Mouse (Mus musculus) forebrain, embryonic 14.5 days (tissue): ENCODE data around the gene Gnrhr. TPM values are rescaled to one million over a fixed set of nuclear protein-coding genes. Genes with fewer than 3 reads are reported as not detected.

Source experiments
- ATAC-seq: fragments of 200-750 bp; cut with Nextera tagmentation; 2 replicates; pipeline ENCODE4 v1.8.0; 2017; ENCODE audit warnings: mild to moderate bottlenecking, moderate library complexity
- DNase-seq: peaks from one replicate; pipeline ENCODE4 v3.0.0-alpha.2; 2015; ENCODE audit warnings: low spot score
- H3K27ac ChIP-seq: fragments of 300-500 bp; sonication (generic); 2 replicates; pipeline ENCODE4 v1.5.1; 2014; ENCODE audit warnings: low read depth, mild to moderate bottlenecking, control low read depth, low read length, moderate library complexity
- H3K27me3 ChIP-seq: fragments of 300-500 bp; sonication (generic); replicated peaks from 2 replicates; pipeline ENCODE4 v1.6.1; 2014; ENCODE audit warnings: low read length, control low read depth, mixed read lengths; ENCODE audit not compliant: control insufficient read depth, insufficient read depth
- H3K36me3 ChIP-seq: fragments of 300-500 bp; sonication (generic); 2 replicates; pipeline ENCODE4 v1.6.1; 2014; ENCODE audit warnings: low read length, control low read depth; ENCODE audit not compliant: control insufficient read depth, insufficient read depth
- H3K4me1 ChIP-seq: fragments of 300-500 bp; sonication (generic); 2 replicates; pipeline ENCODE4 v1.6.1; 2014; ENCODE audit warnings: antibody characterized with exemption, low read length, control low read depth; ENCODE audit not compliant: control insufficient read depth, insufficient read depth
- H3K4me2 ChIP-seq: fragments of 300-500 bp; sonication (generic); 2 replicates; pipeline ENCODE4 v1.6.1; 2014; ENCODE audit warnings: mild to moderate bottlenecking, control low read depth, low read length
- H3K4me3 ChIP-seq: fragments of 300-500 bp; sonication (generic); 2 replicates; pipeline ENCODE4 v1.5.1; 2014; ENCODE audit warnings: low read depth, low read length, control low read depth
- H3K9ac ChIP-seq: fragments of 300-500 bp; sonication (generic); 2 replicates; pipeline ENCODE4 v1.6.1; 2014; ENCODE audit warnings: mild to moderate bottlenecking, low read length, control low read depth, moderate library complexity
- H3K9me3 ChIP-seq: fragments of 300-500 bp; sonication (generic); replicated peaks from 2 replicates; pipeline ENCODE4 v1.6.1; 2016; ENCODE audit warnings: low read length, control low read depth, mixed read lengths; ENCODE audit not compliant: control insufficient read depth
- WGBS: fragments of 180-500 bp; shearing (Covaris S2); extraction: QIAGEN DNeasy Blood & Tissue Kit; methylation state at CpG from one replicate; pipeline ENCODE4 v1.1.7; 2014; 5-methylcytosine and 5-hydroxymethylcytosine counted together
- polyA plus RNA-seq: library from polyadenylated mRNA; unstranded; fragments of >200 nt; fragmentation: Nextera tagmentation; extraction: Ambion mirVana; gene quantifications from 2 replicates; pipeline ENCODE4 v1.2.1, GENCODE M21; 2014

Gnrhr gene
- not detected in 2 replicates for polyA plus RNA-seq

- no peaks in the 10 kb centered on the region for H3K9me3 ChIP-seq
- H3K4me2 ChIP-seq: no peak within 1 kb of the TSS
- no peaks in the 10 kb centered on the region for H3K4me1 ChIP-seq
- H3K4me3 ChIP-seq: no peak within 1 kb of the TSS
- ATAC-seq: no peak
- 87% methylated on average over 10 of the region's 10 CpGs for WGBS
- no peak for DNase-seq
- no peaks in the 10 kb centered on the region for H3K27me3 ChIP-seq
- no peak within 1 kb of the TSS for H3K9ac ChIP-seq
- no peaks in the 10 kb centered on the region for H3K36me3 ChIP-seq
- no peak within 1 kb of the TSS for H3K27ac ChIP-seq
These were observed at the start of gene Gnrhr for GRCm38 (mm10) chr5:86197801-86198200. Gene Gnrhr, minus strand, starts transcription at chr5:86197901.

DNA sequence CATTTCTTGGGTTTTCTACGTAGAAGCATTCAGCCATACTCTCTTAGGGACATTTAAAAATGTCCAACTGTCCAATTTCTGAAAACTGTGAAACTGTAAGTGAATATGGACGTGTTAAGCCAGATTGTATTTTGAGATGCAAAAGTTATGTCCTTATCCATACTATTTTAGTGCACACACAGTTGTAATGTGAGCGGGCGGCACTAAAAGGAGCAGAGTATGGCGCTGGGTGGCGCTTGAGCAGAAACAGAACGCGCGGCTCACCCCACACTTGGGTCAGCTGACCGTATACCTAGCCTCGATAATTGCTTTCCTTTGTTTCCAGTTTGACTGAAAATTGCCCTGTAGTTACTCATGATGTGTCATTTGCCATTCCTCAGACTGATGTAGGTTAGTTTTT is 48.9 kb upstream of the Gnrhr start:
- H3K36me3 ChIP-seq: no peaks in the 10 kb centered on the region
- H3K9ac ChIP-seq: no peak overlapping the region
- no peaks in the 10 kb centered on the region for H3K27me3 ChIP-seq
- no peak overlapping the region for H3K4me3 ChIP-seq
- H3K4me1 ChIP-seq: no peaks in the 10 kb centered on the region
- no peaks in the 10 kb centered on the region for H3K9me3 ChIP-seq
- no peak overlapping the region for H3K4me2 ChIP-seq
- WGBS: 92% methylated on average over 11 of the region's 11 CpGs
- H3K27ac ChIP-seq: no peak overlapping the region
- ATAC-seq: no peak
- no peak for DNase-seq

GRCm38 (mm10) chr5:86244880-86245279 is 47.2 kb upstream of the Gnrhr start:
- ATAC-seq: no peak
- WGBS: 62% methylated on average over 1 of the region's 1 CpGs
- H3K36me3 ChIP-seq: no peaks in the 10 kb centered on the region
- H3K4me2 ChIP-seq: no peak overlapping the region
- H3K27me3 ChIP-seq: no peaks in the 10 kb centered on the region
- no peak overlapping the region for H3K4me3 ChIP-seq
- H3K4me1 ChIP-seq: no peaks in the 10 kb centered on the region
- no peak overlapping the region for H3K27ac ChIP-seq
- DNase-seq: no peak
- H3K9ac ChIP-seq: no peak overlapping the region
- no peaks in the 10 kb centered on the region for H3K9me3 ChIP-seq

- ATAC-seq: no peak
These were observed 46.6 kb upstream of the Gnrhr start for GRCm38 (mm10) chr5:86244275-86244674.

DNA sequence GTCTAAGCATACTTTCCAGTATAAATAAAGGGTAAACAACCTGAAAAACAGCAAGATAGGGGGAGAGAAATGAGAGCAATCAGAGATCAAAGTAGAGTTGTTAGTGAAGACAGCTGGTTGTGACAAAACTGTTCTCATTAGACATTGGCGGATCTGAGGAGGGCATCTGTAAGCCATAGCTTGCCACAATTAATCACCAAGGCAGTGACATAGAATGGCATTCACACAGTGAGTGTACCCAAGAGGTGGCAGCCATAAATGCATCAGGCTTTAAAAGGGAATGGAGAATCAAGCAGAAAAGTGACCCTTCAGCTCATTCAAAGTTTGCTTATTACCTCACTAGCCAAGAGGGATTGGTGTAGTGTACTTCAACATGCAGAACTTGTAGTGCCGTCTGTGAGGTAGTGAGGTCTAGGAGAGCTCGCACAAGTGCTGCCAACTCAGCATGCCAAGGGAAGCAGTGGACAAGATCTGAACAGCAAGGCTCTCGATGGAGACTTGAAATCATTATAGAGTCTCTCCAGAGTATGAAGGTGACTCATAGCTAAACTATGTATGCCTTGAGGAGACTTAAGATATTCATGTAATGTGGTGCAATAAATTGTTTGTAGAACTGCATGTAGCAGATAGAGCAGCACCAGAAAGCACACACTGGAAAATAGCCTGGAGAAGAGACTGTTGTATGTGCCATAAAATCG is 29.6 kb upstream of the Gnrhr start:
- Histone ChIP-seq H3K27me3 (no peaks in the 10 kb centered on the region), H3K9me3 (no peaks in the 10 kb centered on the region), H3K9ac (no peak overlapping the region), H3K4me1 (no peaks in the 10 kb centered on the region), H3K4me2 (no peak overlapping the region), H3K4me3 (no peak overlapping the region), H3K36me3 (no peaks in the 10 kb centered on the region), H3K27ac (no peak overlapping the region)
- ATAC-seq (peak; percentile 44), DNase-seq (peak; percentile 13)
- 75% methylated on average over 5 of the region's 5 CpGs for WGBS

More at GRCm38 (mm10) chr5:86244275-86244674, 46.6 kb upstream of the Gnrhr start:
- Histone ChIP-seq H3K4me1 (no peaks in the 10 kb centered on the region), H3K4me3 (no peak overlapping the region), H3K9me3 (no peaks in the 10 kb centered on the region), H3K9ac (no peak overlapping the region), H3K27ac (no peak overlapping the region), H3K4me2 (no peak overlapping the region), H3K27me3 (no peaks in the 10 kb centered on the region), H3K36me3 (no peaks in the 10 kb centered on the region)
- DNase-seq: no peak
- 89% methylated on average over 3 of the region's 3 CpGs for WGBS

- H3K27ac ChIP-seq: no peak overlapping the region
- 15% methylated on average over 4 of the region's 4 CpGs for WGBS
- DNase-seq: peak; percentile 83
These were observed 6.3 kb downstream of the Gnrhr start for GRCm38 (mm10) chr5:86191356-86191755.

GRCm38 (mm10) chr5:86190770-86191169 is 6.9 kb downstream of the Gnrhr start:
- H3K27me3 ChIP-seq: no peaks in the 10 kb centered on the region
- no peak overlapping the region for H3K9ac ChIP-seq
- H3K9me3 ChIP-seq: no peaks in the 10 kb centered on the region
- no peak overlapping the region for H3K4me3 ChIP-seq
- no peaks in the 10 kb centered on the region for H3K4me1 ChIP-seq
- no peak overlapping the region for H3K27ac ChIP-seq
- WGBS: 23% methylated on average over 5 of the region's 5 CpGs
- DNase-seq: peak; percentile 59
- H3K36me3 ChIP-seq: no peaks in the 10 kb centered on the region
- ATAC-seq: peak; percentile 49; the same call in 1 of the 2 replicates
- no peak overlapping the region for H3K4me2 ChIP-seq

More at GRCm38 (mm10) chr5:86191356-86191755, 6.3 kb downstream of the Gnrhr start:
- no peaks in the 10 kb centered on the region for H3K4me1 ChIP-seq
- H3K4me2 ChIP-seq: no peak overlapping the region
- H3K36me3 ChIP-seq: no peaks in the 10 kb centered on the region
- no peaks in the 10 kb centered on the region for H3K27me3 ChIP-seq
- H3K9me3 ChIP-seq: no peaks in the 10 kb centered on the region
- H3K4me3 ChIP-seq: no peak overlapping the region
- peak; percentile 76 for ATAC-seq
- H3K9ac ChIP-seq: no peak overlapping the region

- H3K9ac ChIP-seq: no peak overlapping the region
- H3K4me3 ChIP-seq: no peak overlapping the region
- H3K4me1 ChIP-seq: no peaks in the 10 kb centered on the region
- ATAC-seq (peak; percentile 10; the same call in 1 of the 2 replicates), DNase-seq (no peak)
- no peaks in the 10 kb centered on the region for H3K9me3 ChIP-seq
- no peaks in the 10 kb centered on the region for H3K36me3 ChIP-seq
- no peak overlapping the region for H3K27ac ChIP-seq
- no peak overlapping the region for H3K4me2 ChIP-seq
- H3K27me3 ChIP-seq: no peaks in the 10 kb centered on the region
- WGBS: 46% methylated on average over 15 of the region's 15 CpGs
These were observed 7.4 kb downstream of the Gnrhr start for GRCm38 (mm10) chr5:86190290-86190689.

DNA sequence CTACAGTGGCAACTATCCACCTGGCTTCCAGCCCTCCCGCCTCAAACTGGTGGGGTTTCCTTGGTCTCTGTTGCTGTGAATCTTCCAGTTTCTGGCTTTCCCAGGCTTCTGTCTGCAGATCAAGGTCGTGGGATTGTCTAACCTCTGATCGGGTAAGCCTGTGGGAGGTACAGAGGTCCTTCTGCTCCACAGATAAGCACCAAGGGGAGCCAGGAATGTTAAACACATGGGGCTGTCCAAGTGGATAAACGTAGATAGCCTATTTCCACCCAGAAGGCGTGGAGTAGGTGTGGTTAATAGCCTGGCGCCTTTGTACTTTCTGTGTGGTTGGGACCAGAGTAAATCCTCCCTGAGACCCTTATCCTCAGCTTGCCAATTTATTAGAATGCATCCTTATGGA is 10.3 kb downstream of the Gnrhr start:
- H3K4me2 ChIP-seq: no peak overlapping the region
- no peak for ATAC-seq
- DNase-seq: no peak
- WGBS: 85% methylated on average over 6 of the region's 6 CpGs
- no peaks in the 10 kb centered on the region for H3K36me3 ChIP-seq
- no peak overlapping the region for H3K27ac ChIP-seq
- no peaks in the 10 kb centered on the region for H3K4me1 ChIP-seq
- H3K4me3 ChIP-seq: no peak overlapping the region
- no peaks in the 10 kb centered on the region for H3K9me3 ChIP-seq
- H3K27me3 ChIP-seq: no peaks in the 10 kb centered on the region
- no peak overlapping the region for H3K9ac ChIP-seq
